Mouse (Mus musculus): ENCODE measurements around the gene Zfp541. TPM values are rescaled to one million over a fixed set of nuclear protein-coding genes. Genes with fewer than 3 reads are reported as not detected.

Zfp541 gene
- polyA plus RNA-seq, 1 experiment from 2014 or later, result 0.14 TPM

GRCm38 (mm10) chr7:16125829-16126228, 64.2 kb downstream of the Zfp541 start:
- Histone ChIP-seq H3K27me3 (ENCODE audit: control insufficient read depth, insufficient read depth, low read depth, low read length) (no peaks in the 10 kb centered on the region), H3K9me3 (replicated peaks; ENCODE audit: control insufficient read depth, low read length, poor library complexity, severe bottlenecking) (no peaks in the 10 kb centered on the region), H3K9ac (ENCODE audit: low read depth, low read length) (no peak overlapping the region), H3K4me1 (ENCODE audit: control insufficient read depth, insufficient read depth, low read length) (peaks cover 15% of the 10 kb centered on the region), H3K4me3 (ENCODE audit: low read depth, low read length) (no peak overlapping the region), H3K36me3 (ENCODE audit: control insufficient read depth, insufficient read depth, low read length) (peaks cover 3% of the 10 kb centered on the region; the same call in 1 of the 2 replicates), H3K27ac (ENCODE audit: low read length) (no peak overlapping the region), H3K4me2 (ENCODE audit: low read length) (no peak overlapping the region)
- WGBS, result 80% methylated on average over 9 of the region's 9 CpGs
- no peak for ATAC-seq

DNA sequence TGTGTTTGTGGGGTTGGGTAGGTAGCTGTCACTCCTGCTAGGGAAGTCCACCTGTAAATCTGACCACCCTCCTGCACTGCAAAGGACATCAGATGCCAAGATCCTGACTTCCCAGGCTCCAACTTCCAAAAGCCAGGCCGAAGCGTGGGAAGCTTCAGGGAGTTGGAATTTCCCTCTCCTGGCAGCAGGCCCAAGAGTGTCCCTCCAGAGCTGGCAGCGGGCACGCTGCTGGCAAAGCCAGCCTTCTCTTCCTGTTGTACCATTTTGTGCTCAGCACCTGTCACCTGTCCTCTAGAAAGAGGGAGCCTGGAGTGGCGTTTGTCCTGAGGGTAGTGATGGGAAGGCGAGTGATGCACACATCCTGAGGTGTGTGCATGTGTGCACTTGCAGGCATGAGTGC, 66.7 kb downstream of the Zfp541 start:
- Histone ChIP-seq H3K27me3 (ENCODE audit: control insufficient read depth, insufficient read depth, low read depth, low read length) (no peaks in the 10 kb centered on the region), H3K4me1 (ENCODE audit: control insufficient read depth, insufficient read depth, low read length) (peaks cover 31% of the 10 kb centered on the region), H3K27ac (ENCODE audit: low read length) (no peak overlapping the region), H3K4me2 (ENCODE audit: low read length) (no peak overlapping the region), H3K36me3 (ENCODE audit: control insufficient read depth, insufficient read depth, low read length) (peaks cover 3% of the 10 kb centered on the region; the same call in 1 of the 2 replicates), H3K9me3 (replicated peaks; ENCODE audit: control insufficient read depth, low read length, poor library complexity, severe bottlenecking) (no peaks in the 10 kb centered on the region), H3K4me3 (ENCODE audit: low read depth, low read length) (no peak overlapping the region), H3K9ac (ENCODE audit: low read depth, low read length) (no peak overlapping the region)
- 70% methylated on average over 6 of the region's 6 CpGs for WGBS
- no peak for ATAC-seq

GRCm38 (mm10) chr7:16128899-16129298, 67.3 kb downstream of the Zfp541 start:
- H3K4me2 ChIP-seq (ENCODE audit: low read length), result peak overlapping the region; percentile 74
- H3K36me3 ChIP-seq (ENCODE audit: control insufficient read depth, insufficient read depth, low read length), result peaks cover 3% of the 10 kb centered on the region; the same call in 1 of the 2 replicates
- ATAC-seq, result no peak; the same call in 1 of the 2 replicates
- H3K27ac ChIP-seq (ENCODE audit: low read length), result peak overlapping the region; percentile 75
- peak overlapping the region; percentile 61 for H3K4me3 ChIP-seq (ENCODE audit: low read depth, low read length)
- peak overlapping the region; percentile 78 for H3K9ac ChIP-seq (ENCODE audit: low read depth, low read length)
- no peaks in the 10 kb centered on the region for H3K27me3 ChIP-seq (ENCODE audit: control insufficient read depth, insufficient read depth, low read depth, low read length)
- H3K4me1 ChIP-seq (ENCODE audit: control insufficient read depth, insufficient read depth, low read length), result peaks cover 31% of the 10 kb centered on the region
- H3K9me3 ChIP-seq (replicated peaks; ENCODE audit: control insufficient read depth, low read length, poor library complexity, severe bottlenecking), result no peaks in the 10 kb centered on the region
- 56% methylated on average over 5 of the region's 5 CpGs for WGBS

GRCm38 (mm10) chr7:16129421-16129845, 67.8 kb downstream of the Zfp541 start, which contains the start of gene Slc8a2:
Gene Slc8a2, plus strand, starts transcription at chr7:16129826.
- peaks cover 3% of the 10 kb centered on the region; the same call in 1 of the 2 replicates for H3K36me3 ChIP-seq (ENCODE audit: control insufficient read depth, insufficient read depth, low read length)
- peak within 1 kb of the TSS; percentile 74 for H3K4me2 ChIP-seq (ENCODE audit: low read length)
- H3K4me1 ChIP-seq (ENCODE audit: control insufficient read depth, insufficient read depth, low read length), result peaks cover 36% of the 10 kb centered on the region
- peak within 1 kb of the TSS; percentile 78 for H3K9ac ChIP-seq (ENCODE audit: low read depth, low read length)
- peak; percentile 88 for ATAC-seq
- WGBS, result 1% methylated on average over 12 of the region's 12 CpGs
- no peaks in the 10 kb centered on the region for H3K27me3 ChIP-seq (ENCODE audit: control insufficient read depth, insufficient read depth, low read depth, low read length)
- H3K27ac ChIP-seq (ENCODE audit: low read length), result peak within 1 kb of the TSS; percentile 79
- peak within 1 kb of the TSS; percentile 61 for H3K4me3 ChIP-seq (ENCODE audit: low read depth, low read length)
- H3K9me3 ChIP-seq (replicated peaks; ENCODE audit: control insufficient read depth, low read length, poor library complexity, severe bottlenecking), result no peaks in the 10 kb centered on the region

- Histone ChIP-seq H3K9ac (ENCODE audit: low read depth, low read length) (peak overlapping the region; percentile 78), H3K4me2 (ENCODE audit: low read length) (peak overlapping the region; percentile 74), H3K27ac (ENCODE audit: low read length) (peak overlapping the region; percentile 79), H3K9me3 (replicated peaks; ENCODE audit: control insufficient read depth, low read length, poor library complexity, severe bottlenecking) (no peaks in the 10 kb centered on the region), H3K4me3 (ENCODE audit: low read depth, low read length) (peak overlapping the region; percentile 61), H3K36me3 (ENCODE audit: control insufficient read depth, insufficient read depth, low read length) (peaks cover 3% of the 10 kb centered on the region; the same call in 1 of the 2 replicates), H3K27me3 (ENCODE audit: control insufficient read depth, insufficient read depth, low read depth, low read length) (no peaks in the 10 kb centered on the region), H3K4me1 (ENCODE audit: control insufficient read depth, insufficient read depth, low read length) (peaks cover 42% of the 10 kb centered on the region)
- WGBS, result under 1% methylated on average over 36 of the region's 38 CpGs
- peak; percentile 74 for ATAC-seq
Observed at GRCm38 (mm10) chr7:16129846-16130691, 68.5 kb downstream of the Zfp541 start.

- WGBS, result 38% methylated on average over 13 of the region's 13 CpGs
- Histone ChIP-seq H3K9me3 (replicated peaks; ENCODE audit: control insufficient read depth, low read length, poor library complexity, severe bottlenecking) (no peaks in the 10 kb centered on the region), H3K4me2 (ENCODE audit: low read length) (peak overlapping the region; percentile 74), H3K27ac (ENCODE audit: low read length) (peak overlapping the region; percentile 79; the same call in 1 of the 2 replicates), H3K9ac (ENCODE audit: low read depth, low read length) (peak overlapping the region; percentile 78), H3K4me3 (ENCODE audit: low read depth, low read length) (peak overlapping the region; percentile 61), H3K36me3 (ENCODE audit: control insufficient read depth, insufficient read depth, low read length) (no peaks in the 10 kb centered on the region; the same call in 1 of the 2 replicates), H3K4me1 (ENCODE audit: control insufficient read depth, insufficient read depth, low read length) (peaks cover 43% of the 10 kb centered on the region), H3K27me3 (ENCODE audit: control insufficient read depth, insufficient read depth, low read depth, low read length) (no peaks in the 10 kb centered on the region)
- ATAC-seq, result no peak
Observed at GRCm38 (mm10) chr7:16130956-16131634, 69.5 kb downstream of the Zfp541 start.

DNA sequence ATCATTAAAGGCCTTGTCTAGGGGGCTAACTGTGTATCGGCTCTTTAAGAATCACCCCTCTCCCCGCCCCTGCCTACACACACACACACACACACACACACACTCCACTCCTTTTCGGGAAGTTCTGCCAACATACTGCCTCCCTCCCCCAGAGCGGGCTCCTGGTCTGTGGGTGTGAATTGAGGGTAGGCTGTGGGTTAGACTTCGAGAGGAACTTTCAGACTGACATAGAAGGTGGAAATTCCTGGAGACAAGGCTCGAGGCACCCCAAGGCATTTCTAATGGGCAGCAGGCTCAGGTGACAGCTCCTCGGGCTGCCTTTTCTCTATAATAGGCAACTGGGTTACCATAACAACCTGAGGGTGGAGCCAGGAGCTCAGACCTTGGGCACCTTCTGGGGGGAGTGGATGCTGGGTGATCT, 70.6 kb downstream of the Zfp541 start:
- peaks cover 43% of the 10 kb centered on the region for H3K4me1 ChIP-seq (ENCODE audit: control insufficient read depth, insufficient read depth, low read length)
- no peak overlapping the region; the same call in 1 of the 2 replicates for H3K27ac ChIP-seq (ENCODE audit: low read length)
- ATAC-seq, result no peak
- no peak overlapping the region for H3K4me3 ChIP-seq (ENCODE audit: low read depth, low read length)
- WGBS, result 10% methylated on average over 7 of the region's 7 CpGs
- peak overlapping the region; percentile 44 for H3K9ac ChIP-seq (ENCODE audit: low read depth, low read length)
- no peaks in the 10 kb centered on the region for H3K27me3 ChIP-seq (ENCODE audit: control insufficient read depth, insufficient read depth, low read depth, low read length)
- H3K4me2 ChIP-seq (ENCODE audit: low read length), result peak overlapping the region; percentile 74
- H3K36me3 ChIP-seq (ENCODE audit: control insufficient read depth, insufficient read depth, low read length), result no peaks in the 10 kb centered on the region; the same call in 1 of the 2 replicates
- H3K9me3 ChIP-seq (replicated peaks; ENCODE audit: control insufficient read depth, low read length, poor library complexity, severe bottlenecking), result no peaks in the 10 kb centered on the region

- H3K4me2 ChIP-seq (ENCODE audit: low read length), result no peak overlapping the region
- H3K4me1 ChIP-seq (ENCODE audit: control insufficient read depth, insufficient read depth, low read length), result peaks cover 43% of the 10 kb centered on the region
- 70% methylated on average over 3 of the region's 3 CpGs for WGBS
Observed at GRCm38 (mm10) chr7:16132926-16133325, 71.3 kb downstream of the Zfp541 start.

More at GRCm38 (mm10) chr7:16132926-16133325, 71.3 kb downstream of the Zfp541 start:
- Histone ChIP-seq H3K27me3 (ENCODE audit: control insufficient read depth, insufficient read depth, low read depth, low read length) (no peaks in the 10 kb centered on the region), H3K4me3 (ENCODE audit: low read depth, low read length) (no peak overlapping the region), H3K27ac (ENCODE audit: low read length) (no peak overlapping the region), H3K9me3 (replicated peaks; ENCODE audit: control insufficient read depth, low read length, poor library complexity, severe bottlenecking) (no peaks in the 10 kb centered on the region), H3K9ac (ENCODE audit: low read depth, low read length) (no peak overlapping the region), H3K36me3 (ENCODE audit: control insufficient read depth, insufficient read depth, low read length) (no peaks in the 10 kb centered on the region; the same call in 1 of the 2 replicates)
- ATAC-seq, result no peak

Measured in midbrain, embryonic 16.5 days (tissue).